Mouse (Mus musculus): ENCODE data around the gene A230050P20Rik.

- TF ChIP-seq CTCF (IDR thresholded peaks at IDR 0.05; ENCODE audit: low read depth) (no peak; the same call in none of the 2 replicates), EP300 (IDR thresholded peaks at IDR 0.05; ENCODE audit: low read depth) (no peak)
Observed at GRCm38 (mm10) chr9:20889185-20890141, 21.0 kb downstream of the A230050P20Rik start.

Data from liver, postnatal 0 days (tissue).